Mouse (Mus musculus) kidney, postnatal 0 days (tissue): ENCODE data around the gene Rbfox2. TPM values are rescaled to one million over a fixed set of nuclear protein-coding genes. Genes with fewer than 3 reads are reported as not detected.

Source experiments
- ATAC-seq: fragments of 200-750 bp; cut with Nextera tagmentation; replicated peaks from 2 replicates; pipeline ENCODE4 v1.8.0; 2017; ENCODE audit warnings: low read depth, moderate number of reproducible peaks, moderate TSS enrichment, moderate library complexity; ENCODE audit not compliant: low FRiP score
- DNase-seq: peaks from one replicate; pipeline ENCODE4 v3.0.0-alpha.2; 2016; ENCODE audit warnings: low spot score
- H3K27ac ChIP-seq: fragments of 300-500 bp; sonication (generic); 2 replicates; pipeline ENCODE4 v1.5.1; 2014; ENCODE audit warnings: mild to moderate bottlenecking
- H3K27me3 ChIP-seq: fragments of 300-500 bp; sonication (generic); 2 replicates; pipeline ENCODE4 v1.6.1; 2014; ENCODE audit warnings: low read length, mixed read lengths; ENCODE audit not compliant: insufficient read depth
- H3K36me3 ChIP-seq: fragments of 300-500 bp; sonication (generic); 2 replicates; pipeline ENCODE4 v1.6.1; 2014; ENCODE audit warnings: low read length, mixed read lengths; ENCODE audit not compliant: insufficient read depth
- H3K4me1 ChIP-seq: fragments of 300-500 bp; sonication (generic); replicated peaks from 2 replicates; pipeline ENCODE4 v1.6.1; 2014; ENCODE audit warnings: antibody characterized with exemption, low read length, mixed read lengths; ENCODE audit not compliant: insufficient read depth
- H3K4me2 ChIP-seq: fragments of 300-500 bp; sonication (generic); 2 replicates; pipeline ENCODE4 v1.6.1; 2014; ENCODE audit warnings: mild to moderate bottlenecking, low read length, moderate library complexity, mixed read lengths
- H3K4me3 ChIP-seq: fragments of 300-500 bp; sonication (generic); replicated peaks from 2 replicates; pipeline ENCODE4 v1.5.1; 2014; ENCODE audit warnings: low read depth, low read length
- H3K9ac ChIP-seq: fragments of 300-500 bp; sonication (generic); 2 replicates; pipeline ENCODE4 v1.6.1; 2014; ENCODE audit warnings: low read depth, low read length
- H3K9me3 ChIP-seq: fragments of 300-500 bp; sonication (generic); replicated peaks from 2 replicates; pipeline ENCODE4 v1.6.1; 2016; ENCODE audit warnings: low read length, inconsistent platforms, mixed read lengths
- CTCF ChIP-seq: IDR thresholded peaks from 2 replicates; pipeline ENCODE4 v1.5.1; 2016; ENCODE audit warnings: antibody characterized with exemption, low read depth, mild to moderate bottlenecking, moderate library complexity
- WGBS: fragments of 180-500 bp; shearing (Covaris S2); extraction: QIAGEN DNeasy Blood & Tissue Kit; methylation state at CpG from one replicate; pipeline ENCODE4 v1.1.7; 2014; 5-methylcytosine and 5-hydroxymethylcytosine counted together
- polyA plus RNA-seq: library from polyadenylated mRNA; unstranded; fragments of >200 nt; fragmentation: Nextera tagmentation; extraction: Ambion mirVana; gene quantifications from 2 replicates; pipeline ENCODE4 v1.2.1, GENCODE M21; 2015

The Rbfox2 gene
- polyA plus RNA-seq, 1 experiment from 2014 or later, result 22.7 TPM

- Histone ChIP-seq H3K4me3 (no peak overlapping the region), H3K9ac (no peak overlapping the region), H3K36me3 (no peaks in the 10 kb centered on the region), H3K27me3 (no peaks in the 10 kb centered on the region), H3K4me1 (peaks cover 25% of the 10 kb centered on the region), H3K9me3 (no peaks in the 10 kb centered on the region), H3K27ac (peak overlapping the region; percentile 62; the same call in 1 of the 2 replicates), H3K4me2 (no peak overlapping the region)
- WGBS, result 34% methylated on average over 5 of the region's 5 CpGs
- ATAC-seq (no peak), DNase-seq (no peak)
- TF ChIP-seq CTCF, result no peak
Observed at GRCm38 (mm10) chr15:77213829-77214228, 93.0 kb downstream of the Rbfox2 start.

- Histone ChIP-seq H3K4me3 (no peak overlapping the region), H3K9me3 (no peaks in the 10 kb centered on the region), H3K27ac (no peak overlapping the region), H3K4me2 (no peak overlapping the region), H3K9ac (no peak overlapping the region), H3K4me1 (peaks cover 25% of the 10 kb centered on the region), H3K36me3 (no peaks in the 10 kb centered on the region), H3K27me3 (no peaks in the 10 kb centered on the region)
- 46% methylated on average over 7 of the region's 7 CpGs for WGBS
- ATAC-seq, result no peak
- no peak for TF ChIP-seq CTCF
- DNase-seq, result no peak
Observed at GRCm38 (mm10) chr15:77212818-77213217, 94.0 kb downstream of the Rbfox2 start.

- DNase-seq (no peak), ATAC-seq (no peak)
- no peaks in the 10 kb centered on the region for H3K9me3 ChIP-seq
- H3K4me2 ChIP-seq, result no peak overlapping the region
- H3K4me3 ChIP-seq, result no peak overlapping the region
- H3K9ac ChIP-seq, result no peak overlapping the region
- H3K4me1 ChIP-seq, result peaks cover 25% of the 10 kb centered on the region
- 53% methylated on average over 4 of the region's 4 CpGs for WGBS
- no peak for TF ChIP-seq CTCF
- H3K27ac ChIP-seq, result no peak overlapping the region
- no peaks in the 10 kb centered on the region for H3K27me3 ChIP-seq
- H3K36me3 ChIP-seq, result no peaks in the 10 kb centered on the region
Observed at GRCm38 (mm10) chr15:77212217-77212757, 94.5 kb downstream of the Rbfox2 start.

DNA sequence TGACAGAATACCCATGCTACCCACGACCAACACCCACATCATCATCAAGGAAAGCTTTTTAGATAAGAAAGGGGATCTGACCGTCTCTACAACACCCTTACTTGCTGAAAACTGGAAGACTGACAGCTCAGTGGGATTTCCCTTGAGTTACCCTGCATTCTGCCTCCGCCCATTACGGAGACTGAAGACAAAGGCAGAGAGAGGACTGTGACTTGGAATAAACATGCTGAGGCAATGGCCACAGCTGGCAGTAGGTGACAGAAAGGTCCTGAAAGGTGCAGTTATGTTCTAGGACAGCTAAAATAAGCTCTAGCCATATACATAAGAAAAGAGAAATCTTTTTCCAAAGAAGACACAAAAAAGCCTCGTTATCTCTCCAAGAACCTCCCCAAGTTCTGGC is 99.8 kb downstream of the Rbfox2 start:
- H3K27me3 ChIP-seq, result no peaks in the 10 kb centered on the region
- no peak for TF ChIP-seq CTCF
- H3K4me1 ChIP-seq, result peaks cover 9% of the 10 kb centered on the region; the same call in 1 of the 2 replicates
- no peak overlapping the region for H3K4me3 ChIP-seq
- DNase-seq (no peak), ATAC-seq (no peak)
- no peaks in the 10 kb centered on the region for H3K9me3 ChIP-seq
- no peaks in the 10 kb centered on the region for H3K36me3 ChIP-seq
- H3K9ac ChIP-seq, result no peak overlapping the region
- no peak overlapping the region for H3K27ac ChIP-seq
- no peak overlapping the region for H3K4me2 ChIP-seq
- WGBS, result 80% methylated on average over 5 of the region's 5 CpGs

DNA sequence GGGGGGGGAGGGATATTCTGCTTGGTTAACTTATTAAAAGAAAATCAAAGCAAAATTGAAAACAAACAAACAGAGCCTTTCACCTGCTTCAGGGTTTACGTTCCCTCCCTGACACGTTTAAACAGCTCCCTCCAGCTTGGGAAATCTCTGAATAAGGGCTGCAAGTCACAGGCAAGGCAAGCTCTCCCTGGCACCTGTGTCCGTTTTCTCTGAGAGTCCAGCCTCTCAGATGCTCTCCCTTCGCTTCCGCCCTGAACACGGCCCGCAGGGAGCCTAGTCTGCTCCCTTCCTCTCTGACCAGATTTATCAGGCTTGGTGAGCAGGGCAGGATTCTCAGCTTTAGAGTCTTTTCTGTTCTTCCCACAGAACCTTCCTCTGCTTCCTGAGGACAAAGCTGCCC is 101.9 kb downstream of the Rbfox2 start:
- no peaks in the 10 kb centered on the region for H3K36me3 ChIP-seq
- peaks cover 10% of the 10 kb centered on the region; the same call in 1 of the 2 replicates for H3K4me1 ChIP-seq
- H3K4me2 ChIP-seq, result no peak overlapping the region
- H3K4me3 ChIP-seq, result no peak overlapping the region
- WGBS, result 63% methylated on average over 7 of the region's 7 CpGs
- no peaks in the 10 kb centered on the region for H3K27me3 ChIP-seq
- H3K27ac ChIP-seq, result no peak overlapping the region
- ATAC-seq, result no peak
- DNase-seq, result no peak
- H3K9me3 ChIP-seq, result no peaks in the 10 kb centered on the region
- TF ChIP-seq CTCF, result no peak
- no peak overlapping the region for H3K9ac ChIP-seq

- Histone ChIP-seq H3K4me1 (peaks cover 10% of the 10 kb centered on the region; the same call in 1 of the 2 replicates), H3K27ac (0 out of 2 replicates have a peak overlapping the region, but pooled peaks have one; percentile 3), H3K4me3 (no peak overlapping the region), H3K4me2 (no peak overlapping the region), H3K36me3 (no peaks in the 10 kb centered on the region), H3K9me3 (no peaks in the 10 kb centered on the region), H3K27me3 (no peaks in the 10 kb centered on the region), H3K9ac (0 out of 2 replicates have a peak overlapping the region, but pooled peaks have one; percentile 10)
- DNase-seq (no peak), ATAC-seq (0 out of 2 replicates have a peak, but pooled peaks have one; percentile 36)
- TF ChIP-seq CTCF, result no peak
- 57% methylated on average over 14 of the region's 14 CpGs for WGBS
Observed at GRCm38 (mm10) chr15:77203255-77203981, 103.4 kb downstream of the Rbfox2 start.
